Mouse (Mus musculus) gastrocnemius, adult 8-10 months (tissue): Measurements from ENCODE around the gene Rph3al. TPM values are rescaled to one million over a fixed set of nuclear protein-coding genes. Genes with fewer than 3 reads are reported as not detected.

Experiments
- DNase-seq, 2 experiments: peaks; one replicate each; pipeline ENCODE4 v3.0.0; 2022; ENCODE audit warnings: low spot score in 2 of 2
- total RNA-seq, 4 experiments: library from RNA; stranded (reverse); gene quantifications; 2 replicates each; pipeline ENCODE4 v1.2.4; 2022

Rph3al gene
- total RNA-seq, 4 experiments from 2014 or later: 14.1 to 17.5 (median 14.9) TPM

DNA sequence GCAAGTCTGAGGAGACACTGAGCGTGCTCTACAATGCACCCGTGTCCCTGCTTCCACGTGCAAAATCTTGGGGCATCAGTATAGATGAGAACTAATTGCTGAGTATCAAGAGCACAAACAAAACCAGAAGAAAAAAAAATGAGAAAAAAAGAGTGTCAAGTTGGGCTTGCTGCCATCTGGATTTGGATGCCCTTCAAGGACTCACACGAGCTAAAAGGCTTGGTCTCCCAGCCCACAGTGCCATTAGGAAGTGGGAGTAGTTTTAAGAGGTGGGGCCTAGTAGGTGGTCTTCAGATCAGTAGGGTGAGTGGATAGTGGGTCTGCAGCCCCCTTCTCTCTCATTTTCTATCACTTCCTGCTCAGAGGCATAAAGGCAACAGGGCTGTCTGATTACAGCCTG is 75.8 kb downstream of the Rph3al start:
- DNase-seq: no peak

DNA sequence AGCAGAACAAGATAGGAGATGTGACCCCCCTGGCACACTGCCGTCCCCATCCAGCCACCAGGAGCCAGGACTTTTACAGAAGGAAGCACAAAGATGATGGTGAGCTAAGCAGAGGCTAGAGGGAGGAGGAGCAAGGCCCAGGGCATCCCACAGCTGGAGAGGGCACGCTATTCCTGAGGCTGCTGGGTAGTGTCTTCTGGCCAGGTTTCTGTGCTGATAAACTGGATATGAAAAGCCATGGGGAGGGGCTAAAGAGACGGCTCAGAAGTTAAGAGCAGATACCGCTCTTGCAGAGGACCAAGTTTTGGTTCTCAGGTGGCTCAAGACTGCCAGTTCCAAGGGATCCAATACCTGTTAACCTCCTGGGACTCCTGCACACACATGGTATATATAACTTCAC is 76.6 kb downstream of the Rph3al start:
- DNase-seq: no peak

DNA sequence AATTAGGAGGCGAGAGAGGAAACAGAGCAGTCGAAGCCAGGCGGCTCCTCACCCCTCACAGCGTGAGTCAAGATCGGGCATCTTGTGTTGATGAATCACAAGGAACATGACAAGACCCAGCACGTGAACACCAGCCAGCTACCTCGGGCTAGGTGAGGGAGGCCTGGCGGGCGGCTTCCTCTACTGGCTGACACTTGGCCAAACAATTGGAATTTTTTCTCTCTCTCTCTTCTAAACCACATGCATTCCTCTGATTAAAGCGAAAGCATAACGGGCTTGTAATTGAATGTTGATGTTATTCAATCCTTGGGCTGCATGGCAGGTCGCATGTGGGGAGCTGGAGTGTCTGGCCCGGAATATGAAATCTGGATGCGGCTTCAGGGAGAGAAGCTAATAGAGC is 77.0 kb downstream of the Rph3al start:
- DNase-seq: no peak

DNA sequence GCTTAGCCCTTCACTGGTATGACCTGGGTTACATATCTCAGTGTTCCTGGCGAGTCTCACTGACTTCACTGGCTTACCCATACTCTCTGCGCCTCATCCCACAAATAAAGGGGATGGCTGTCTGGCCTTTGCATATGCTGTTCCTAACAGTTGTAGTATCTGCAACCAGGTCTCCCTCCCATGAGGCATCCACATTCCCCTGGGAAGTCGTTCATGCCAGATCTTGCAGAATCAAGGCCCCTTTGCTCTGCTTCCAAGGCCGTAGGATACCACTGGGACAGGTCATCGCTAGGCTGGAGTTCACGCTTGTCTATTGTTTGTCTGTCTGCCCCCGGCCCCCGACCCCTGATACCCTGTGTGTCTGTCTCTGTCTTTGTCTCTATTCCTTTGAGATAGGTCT is 78.8 kb downstream of the Rph3al start:
- DNase-seq: no peak

DNA sequence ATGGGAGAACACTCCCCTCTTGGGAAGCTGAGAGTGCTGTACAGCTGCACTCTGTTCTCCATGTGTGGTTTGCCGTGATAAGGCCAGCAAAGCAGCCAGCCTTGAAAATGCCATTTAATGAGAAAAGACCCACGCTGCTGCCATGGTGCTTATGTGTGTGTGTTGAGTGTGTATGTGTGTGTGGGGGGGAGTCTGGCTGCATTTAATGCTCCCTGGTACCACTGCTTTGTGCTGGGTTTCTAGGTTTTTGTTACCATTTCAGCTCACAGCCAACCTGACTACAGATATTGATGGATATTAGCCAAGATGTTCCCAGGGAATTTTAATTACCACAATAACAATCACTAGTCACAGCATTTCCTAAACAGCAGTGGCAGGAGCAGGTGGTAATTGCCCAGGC is 79.3 kb downstream of the Rph3al start:
- no peak for DNase-seq

DNA sequence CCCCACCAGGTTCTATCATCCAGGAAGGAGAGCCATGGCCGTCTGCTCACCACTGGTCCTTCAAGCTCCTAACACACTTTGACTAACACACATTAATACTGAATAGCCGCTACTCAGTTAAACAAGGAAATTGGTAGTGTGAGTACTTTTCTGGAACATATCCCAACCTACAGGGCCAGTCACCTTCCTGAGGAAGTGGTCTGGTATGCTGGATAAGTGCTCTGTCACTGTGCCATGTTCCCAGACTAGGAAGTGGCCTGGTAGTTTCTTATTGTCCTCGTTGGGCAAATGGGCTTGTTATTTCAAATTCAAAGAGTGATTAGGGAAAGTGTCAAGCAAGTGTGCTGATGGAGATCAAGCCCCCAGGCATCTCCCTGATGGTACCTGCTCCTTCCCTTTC is 80.4 kb downstream of the Rph3al start:
- no peak for DNase-seq

DNA sequence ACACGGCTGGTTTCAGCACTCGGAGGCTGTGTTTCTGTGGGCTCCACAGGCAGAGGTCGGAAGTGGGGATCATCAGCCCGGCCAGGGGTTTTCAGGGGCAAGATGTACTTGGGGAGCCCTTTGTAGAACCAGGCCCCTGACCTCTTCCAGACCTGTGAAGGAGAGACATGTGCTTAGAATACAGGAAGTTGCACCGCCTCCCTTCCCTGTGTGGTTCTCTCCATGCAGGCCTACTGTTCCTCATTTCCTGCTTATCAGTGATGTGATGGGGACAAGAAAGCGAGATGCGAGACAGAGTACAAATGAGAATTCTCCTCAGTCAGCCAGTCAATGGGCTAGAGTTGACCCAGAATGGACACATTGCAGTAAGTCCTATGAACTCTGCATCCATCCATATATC is 83.9 kb downstream of the Rph3al start:
- DNase-seq: no peak

DNA sequence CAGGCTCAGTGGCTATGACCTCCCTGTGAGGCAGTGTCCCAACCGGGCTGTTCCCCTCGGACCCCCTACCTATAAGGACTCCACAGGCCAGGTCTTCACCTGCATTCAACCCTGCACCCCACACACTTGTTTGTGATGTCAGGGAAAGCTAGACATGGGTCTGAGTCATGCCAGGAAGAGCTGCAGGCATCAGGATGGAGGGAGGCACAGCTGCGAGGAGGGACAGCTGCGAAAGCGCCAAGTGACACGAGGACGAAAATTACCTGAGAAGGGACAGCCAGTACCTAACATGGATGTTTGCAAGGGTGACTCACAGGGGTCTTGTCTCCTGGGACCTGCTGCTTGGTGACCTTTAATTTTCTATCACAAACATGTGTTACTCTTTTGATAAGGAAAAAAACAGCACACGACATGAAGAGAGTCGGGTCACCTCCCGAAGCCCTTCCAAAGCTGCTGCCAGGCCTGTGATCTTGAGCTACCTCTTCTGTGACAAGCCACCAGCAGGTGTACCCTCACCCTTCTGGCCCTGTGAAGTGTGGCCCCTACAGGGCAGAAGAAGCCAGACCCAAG is 85.1 kb downstream of the Rph3al start:
- DNase-seq: no peak

DNA sequence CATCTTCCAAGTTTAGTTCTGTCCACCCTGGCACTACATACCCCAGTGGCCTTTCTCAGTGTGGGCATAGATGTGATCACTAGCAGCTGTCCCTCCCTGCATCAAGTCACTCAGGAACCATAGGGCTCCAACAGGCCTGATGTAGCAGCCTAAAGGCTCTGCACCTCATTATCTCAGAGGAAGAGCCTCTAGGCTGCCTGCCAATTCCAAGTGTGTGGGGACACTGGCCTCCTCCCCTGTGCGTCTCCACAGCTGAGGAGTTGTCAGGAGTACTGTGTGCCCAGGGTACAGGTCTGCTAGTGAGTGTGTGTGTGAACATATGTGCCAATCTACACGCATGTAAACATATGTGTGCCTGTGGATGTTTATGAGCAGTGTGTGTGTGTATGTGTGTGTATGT is 85.7 kb downstream of the Rph3al start:
- DNase-seq: no peak

DNA sequence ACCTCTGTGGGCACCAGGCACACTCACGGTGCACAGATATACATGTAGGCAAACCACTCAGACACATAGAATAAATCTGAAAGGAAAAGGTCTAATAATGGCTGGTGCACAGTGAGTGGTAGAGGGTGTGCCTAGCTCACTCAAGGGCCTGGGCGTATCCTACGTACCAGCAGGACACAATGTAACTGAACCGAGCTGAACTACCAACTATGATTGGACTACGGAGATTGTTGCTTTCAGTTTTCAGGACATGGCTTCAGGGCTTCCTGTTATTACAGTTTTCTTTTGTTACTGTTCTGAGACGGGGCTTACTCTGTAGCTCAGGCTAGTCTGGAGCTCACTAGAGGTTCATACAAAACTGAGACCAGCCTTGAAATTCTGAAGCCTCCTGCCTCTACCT is 88.7 kb downstream of the Rph3al start:
- no peak for DNase-seq

DNA sequence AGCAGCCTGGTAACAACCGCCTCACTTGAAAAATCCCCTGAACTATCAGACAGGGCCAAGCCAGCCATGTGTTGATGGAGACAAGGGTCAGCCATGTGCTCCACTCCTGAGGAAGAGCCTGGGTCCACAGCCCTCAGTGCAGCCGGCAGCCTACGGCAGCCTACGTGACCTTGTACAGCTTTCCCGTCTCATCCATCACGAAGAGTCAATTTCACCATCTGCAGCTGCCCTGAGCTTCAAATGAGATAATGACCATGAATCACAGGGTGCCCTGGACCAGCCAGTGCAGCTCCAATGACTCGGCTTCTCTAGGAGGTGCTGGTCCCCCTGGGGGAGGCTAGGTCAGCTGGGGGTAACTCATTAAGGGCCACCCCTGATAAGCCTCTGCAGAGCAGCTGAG is 91.6 kb downstream of the Rph3al start:
- DNase-seq: no peak

DNA sequence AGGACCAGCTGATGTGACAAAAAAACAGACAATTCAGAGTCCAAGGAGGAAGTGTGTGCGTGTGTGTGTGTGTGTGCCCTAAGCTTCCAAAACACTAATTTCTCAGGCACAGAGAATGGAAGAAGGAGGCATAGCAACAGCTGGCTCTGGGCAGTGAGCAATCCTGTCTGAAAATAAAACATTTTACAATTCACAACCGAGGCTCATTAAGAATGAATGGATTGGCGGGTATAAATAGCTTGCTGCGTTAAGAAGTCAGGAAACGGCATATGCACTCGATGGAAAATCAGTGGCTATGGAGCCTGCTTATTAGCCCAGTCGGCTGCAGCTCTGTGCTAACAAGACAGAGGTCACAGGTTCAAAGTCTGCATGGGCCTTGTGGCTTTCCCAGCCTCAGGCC is 92.6 kb downstream of the Rph3al start:
- DNase-seq: no peak

DNA sequence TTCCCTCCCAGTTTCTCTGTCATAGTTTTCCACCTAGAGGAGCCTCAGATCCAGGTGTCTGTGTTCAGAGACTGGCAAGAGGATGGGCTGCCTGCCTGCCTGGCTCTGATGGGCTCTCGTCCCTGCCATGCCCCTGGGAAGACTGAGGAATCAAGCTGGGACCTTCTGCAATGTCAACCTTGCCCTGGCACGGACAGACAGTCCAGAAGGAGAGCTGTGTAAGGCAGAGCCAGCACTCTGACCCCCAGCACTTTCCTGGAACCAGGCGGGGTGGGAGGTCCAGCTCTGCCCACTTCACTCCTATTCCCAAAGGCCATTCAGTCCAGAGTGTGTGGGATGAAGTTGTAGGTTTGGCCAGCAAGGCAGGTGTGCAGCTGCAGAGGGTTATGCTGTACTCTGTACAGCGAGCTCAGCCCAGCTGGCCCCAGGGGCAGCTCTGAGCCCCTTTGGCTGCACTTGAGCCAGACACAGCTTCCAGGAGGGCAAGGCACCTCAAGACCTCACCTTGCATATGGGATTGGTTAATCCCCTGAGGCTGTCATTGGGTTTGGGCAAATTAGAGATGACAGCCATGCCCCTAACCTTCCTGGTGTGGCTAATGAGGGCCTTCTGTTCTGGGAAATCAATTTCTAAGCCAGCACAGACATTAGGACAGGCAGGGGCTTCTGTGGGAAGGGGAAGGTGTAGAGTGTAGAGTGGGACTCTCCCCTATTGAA is 95.2 kb downstream of the Rph3al start:
- DNase-seq: no peak

DNA sequence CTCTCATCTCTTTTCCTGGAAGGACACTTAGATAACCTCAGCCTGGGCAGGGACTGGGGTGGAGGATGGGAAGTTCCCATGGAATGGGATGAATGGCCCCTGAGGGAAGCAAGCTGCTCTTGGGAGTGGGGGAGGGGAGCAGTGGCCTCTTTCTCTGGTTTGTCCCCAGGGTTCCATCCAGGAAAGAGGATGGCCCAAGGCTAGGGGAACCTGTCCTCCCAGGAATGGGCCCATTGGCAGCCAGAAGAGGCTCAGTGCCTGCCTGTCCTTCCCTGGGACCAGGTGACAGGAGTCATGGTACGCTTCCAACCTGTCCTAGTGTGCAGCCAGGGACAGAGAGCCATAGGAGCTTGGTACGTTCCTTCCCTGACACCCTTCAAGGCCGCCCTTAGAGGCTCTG is 96.7 kb downstream of the Rph3al start:
- DNase-seq: no peak

DNA sequence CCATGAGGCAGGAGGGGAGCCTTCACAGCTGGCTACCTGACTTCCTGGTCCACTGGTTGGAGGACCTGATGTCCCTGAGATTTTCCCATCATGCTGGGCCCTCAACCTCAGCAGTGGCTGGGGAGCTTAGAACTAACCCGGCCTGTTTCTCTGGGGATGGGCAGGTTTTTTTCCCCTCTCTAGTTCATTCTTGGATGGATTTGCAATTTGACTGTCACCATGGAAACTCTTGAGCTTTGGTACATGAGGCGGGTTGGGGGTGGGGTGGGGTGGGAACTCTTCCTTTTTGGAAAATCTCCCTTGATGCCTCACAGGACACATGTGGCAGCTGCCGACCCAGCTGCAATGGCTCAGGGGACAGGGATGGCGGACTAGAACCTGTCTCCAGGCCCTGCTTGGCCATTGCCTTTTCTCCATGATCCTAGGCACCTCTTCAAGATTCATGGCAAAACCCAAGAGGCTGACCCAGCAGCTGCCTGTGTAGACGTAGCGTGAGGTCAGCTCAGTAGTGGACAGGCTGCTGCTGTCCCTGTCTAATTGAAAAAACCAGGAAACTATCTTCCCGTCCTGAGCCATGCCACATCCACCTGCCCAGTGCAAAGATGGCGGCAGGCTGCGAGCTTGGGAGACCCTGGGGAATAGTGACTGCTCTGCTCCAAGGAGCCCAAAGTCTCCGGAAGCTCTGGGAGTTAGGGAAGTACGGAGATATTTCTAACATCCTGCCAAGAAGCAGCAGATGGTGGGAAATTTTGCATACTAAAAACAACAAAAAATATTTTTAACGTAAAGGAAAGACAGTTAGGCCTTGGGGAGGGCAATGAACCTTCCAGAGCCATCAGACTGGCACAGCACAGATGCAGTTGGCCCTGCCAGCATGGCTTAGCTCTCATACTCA is 98.4 kb downstream of the Rph3al start:
- DNase-seq: no peak

DNA sequence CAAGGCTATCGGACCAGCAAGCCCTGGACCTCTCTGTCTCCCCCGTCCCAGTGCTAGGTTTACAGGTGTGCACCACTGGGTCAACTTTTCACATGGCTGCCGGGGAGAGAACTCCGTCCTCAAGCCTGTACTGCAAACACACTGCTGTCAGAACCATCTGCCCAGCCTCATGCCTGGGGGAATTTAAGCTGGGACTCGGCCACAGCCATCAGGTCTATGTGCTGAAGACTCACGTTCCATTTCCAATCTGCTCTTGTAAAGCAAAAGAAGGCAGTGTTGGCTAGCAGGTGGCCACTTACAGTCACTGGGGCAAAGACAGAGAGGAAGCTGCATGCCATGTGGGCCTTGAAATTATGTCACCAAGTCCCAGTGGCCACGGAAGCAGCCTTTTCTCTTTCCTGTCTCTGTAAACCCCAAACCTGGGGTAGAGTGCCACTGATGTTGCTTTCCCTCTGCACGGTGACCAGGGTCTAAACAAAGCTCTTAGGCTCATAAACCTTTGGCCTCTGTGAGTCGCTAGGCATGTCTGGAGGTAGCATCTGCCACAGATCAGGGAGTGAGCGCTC is 99.3 kb downstream of the Rph3al start:
- no peak for DNase-seq

DNA sequence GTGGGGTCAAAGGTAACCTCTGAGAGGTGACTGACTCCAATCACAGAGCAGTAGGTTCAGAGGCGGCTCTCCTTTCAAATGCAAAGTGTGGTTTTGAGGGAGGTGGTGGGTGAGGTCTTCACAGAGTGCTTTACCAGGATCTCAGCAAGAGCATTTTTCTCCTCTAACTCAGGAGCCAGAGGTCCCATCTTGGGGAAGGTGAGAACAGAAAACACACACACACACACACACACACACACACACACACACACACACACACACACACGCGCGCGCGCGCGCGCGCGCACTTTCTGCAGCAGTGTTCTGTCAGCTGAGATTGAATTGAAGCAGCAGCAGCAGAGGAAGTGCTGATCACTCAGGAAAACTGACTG is 102.0 kb downstream of the Rph3al start:
- DNase-seq: no peak

DNA sequence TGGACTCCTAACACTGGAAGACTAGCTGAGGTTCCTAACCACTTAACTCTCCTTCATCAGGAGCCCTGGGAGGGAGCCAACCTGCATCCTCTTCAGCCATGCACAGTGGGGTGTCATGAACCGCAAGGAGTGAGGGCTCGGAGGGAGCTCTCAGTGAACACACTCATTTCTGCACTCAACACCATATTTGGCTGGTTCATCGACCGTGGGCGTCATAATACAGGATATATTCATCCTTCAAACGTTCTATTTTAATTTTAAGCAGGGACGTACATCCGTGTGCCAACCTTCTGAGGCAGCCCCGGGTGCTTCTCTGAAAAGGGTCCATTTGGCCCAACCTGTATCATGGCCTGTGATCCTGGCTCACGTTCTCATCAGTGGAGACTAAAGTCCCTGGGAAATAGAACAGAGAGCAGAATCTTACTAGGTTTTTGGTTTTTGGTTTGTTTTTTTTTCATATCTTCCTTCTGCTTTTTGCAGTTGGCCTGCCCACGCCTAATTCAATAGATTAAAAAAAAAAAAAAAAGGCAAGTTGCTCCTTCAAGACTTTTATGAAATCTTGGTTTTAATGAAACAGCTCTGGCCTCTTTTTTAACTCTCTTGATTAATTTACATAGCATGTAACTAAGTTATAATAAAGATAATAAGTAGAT is 102.5 kb downstream of the Rph3al start:
- no peak for DNase-seq

DNA sequence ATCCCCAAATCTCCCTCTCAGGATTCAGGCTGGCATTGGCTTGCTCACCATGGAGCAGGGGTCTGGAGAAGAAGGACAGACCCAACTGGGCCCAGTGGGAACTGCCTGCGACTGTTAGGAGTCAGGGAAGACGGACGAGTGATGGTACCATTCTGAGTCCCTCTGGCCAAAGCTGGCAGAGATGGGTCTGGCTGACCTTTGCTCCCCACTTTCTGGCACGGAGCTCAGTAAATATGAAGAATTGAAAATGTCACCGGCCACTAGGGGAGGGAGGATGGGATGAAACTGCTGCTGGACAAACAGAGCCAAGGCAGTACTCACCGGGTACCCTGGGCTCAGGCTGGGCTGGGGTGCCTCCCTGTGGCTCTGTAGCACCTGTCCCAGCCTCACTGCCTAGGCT is 105.1 kb downstream of the Rph3al start:
- DNase-seq: no peak

DNA sequence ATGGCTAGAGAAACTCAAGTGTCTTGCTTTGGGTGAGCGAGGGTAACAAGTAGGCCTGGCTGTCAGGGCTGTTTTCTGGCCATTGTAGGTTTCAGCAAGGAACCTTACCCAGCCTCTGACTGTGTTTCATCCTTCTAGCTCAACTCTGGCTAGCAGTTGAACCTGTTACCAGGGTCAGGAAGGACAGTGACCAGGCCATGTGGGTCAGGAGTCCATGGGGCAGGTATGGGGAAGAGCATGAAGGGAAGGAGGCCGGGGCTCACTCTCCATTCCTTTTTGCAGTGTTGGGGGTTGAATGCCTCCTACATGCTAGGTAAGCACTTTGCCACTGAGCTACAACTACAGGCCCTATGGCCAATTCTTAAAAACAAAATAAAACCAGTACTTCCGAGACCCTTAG is 107.8 kb downstream of the Rph3al start:
- DNase-seq: no peak

DNA sequence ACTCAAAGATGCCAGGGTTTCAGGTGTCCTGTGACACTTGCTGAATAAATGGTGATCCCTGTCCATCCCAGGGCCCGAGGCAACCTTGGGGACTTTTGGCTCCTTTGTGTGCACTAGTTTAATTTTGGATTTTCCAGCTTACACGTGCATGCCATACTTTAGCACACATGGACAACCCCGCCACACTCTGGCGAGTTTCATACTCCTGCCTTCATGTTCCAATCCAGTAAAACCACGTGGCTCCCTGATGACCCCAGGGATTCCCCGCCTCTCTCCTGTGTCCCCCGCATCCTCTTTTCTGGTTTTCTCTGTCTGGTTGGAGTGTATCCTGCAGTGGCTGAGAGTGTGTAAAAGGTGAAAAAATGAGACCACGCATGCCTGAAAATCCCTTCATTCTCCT is 110.8 kb downstream of the Rph3al start:
- DNase-seq: no peak

DNA sequence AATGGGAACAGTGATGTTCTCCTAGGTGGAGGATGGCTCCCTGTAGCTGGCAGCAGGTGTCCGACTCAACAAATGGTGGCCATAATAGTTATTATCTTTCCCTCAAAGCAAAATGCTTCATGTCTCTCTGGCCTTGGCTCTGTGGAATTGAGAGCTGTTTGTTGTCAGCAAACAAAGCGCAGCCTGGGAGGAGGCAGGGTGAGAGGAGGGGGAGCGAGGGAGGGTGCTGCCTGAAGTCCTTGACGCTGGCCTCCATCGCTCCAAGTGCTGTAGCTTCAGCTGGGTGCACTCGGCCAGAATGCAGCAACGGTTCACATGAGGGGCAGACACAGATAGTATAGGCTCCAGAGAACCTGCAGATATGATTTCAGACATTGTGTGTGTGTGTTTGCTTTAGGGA is 114.7 kb downstream of the Rph3al start:
- DNase-seq: no peak
